Mouse (Mus musculus) lung, postnatal 25 days (tissue): ENCODE results near the gene Tdp1.
A peak's percentile ranks its signal among the peaks of the same experiment; 100 is the strongest.

ENCODE experiments used
- DNase-seq: peaks from one replicate; pipeline ENCODE4 v3.0.0; 2022; ENCODE audit warnings: low spot score

Gene Tdp1

DNA sequence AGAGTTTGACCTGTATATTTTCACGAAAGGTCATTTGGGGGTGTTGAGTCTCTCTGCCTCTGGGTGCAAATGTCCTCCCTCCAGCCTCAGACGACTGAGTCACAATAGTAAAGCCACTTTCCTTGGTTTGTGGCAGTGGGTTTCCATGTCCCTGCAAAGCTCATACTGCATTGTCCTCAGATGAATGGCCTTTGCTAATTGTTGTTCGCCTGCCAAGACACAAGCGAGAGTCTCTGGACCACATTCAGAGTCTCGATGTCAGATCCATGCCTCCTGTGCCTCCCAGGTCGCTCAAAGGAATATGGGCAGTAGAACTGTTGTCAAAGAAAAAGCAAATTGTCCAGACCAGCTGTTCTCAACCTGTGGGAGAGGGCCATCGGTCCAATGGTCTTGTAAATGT is 116.1 kb downstream of the Tdp1 start:
- DNase-seq: no peak

- no peak for DNase-seq
Observed at GRCm38 (mm10) chr12:100001246-100001645, 116.9 kb downstream of the Tdp1 start.

GRCm38 (mm10) chr12:100001910-100002309 is 117.6 kb downstream of the Tdp1 start:
- peak; percentile 73 for DNase-seq

DNA sequence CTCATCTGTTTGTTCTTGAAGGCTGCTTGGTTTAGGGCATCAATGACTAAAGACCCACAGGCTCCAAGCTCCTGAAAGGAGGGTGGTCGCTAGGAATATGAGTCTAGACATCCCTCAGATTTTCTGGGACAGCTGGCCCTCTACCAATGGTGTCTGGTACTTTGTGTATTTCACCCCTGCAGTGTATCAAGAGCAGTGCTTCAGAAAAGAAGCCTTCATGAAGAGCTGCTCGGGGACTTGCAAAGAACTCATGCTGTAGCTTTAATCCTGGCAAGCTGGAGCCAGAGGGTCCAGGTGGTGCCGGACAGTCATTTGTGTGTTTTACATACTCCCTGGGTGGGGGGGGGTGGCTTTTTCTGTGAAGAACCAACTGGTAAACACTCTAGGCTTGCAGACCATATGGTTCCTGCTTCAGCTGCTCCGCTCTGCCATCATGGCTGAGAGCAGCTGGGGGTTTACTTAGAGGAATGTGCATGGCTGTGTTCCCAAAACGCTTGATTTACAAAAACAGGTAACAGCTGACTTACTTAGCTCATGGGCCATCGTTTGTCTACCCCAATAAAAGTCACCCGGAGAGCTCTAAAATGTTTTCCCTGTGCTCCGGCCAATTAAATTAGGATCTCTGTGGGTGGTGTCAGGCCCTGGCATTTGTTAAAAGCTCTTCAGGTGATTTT is 118.7 kb downstream of the Tdp1 start:
- DNase-seq: no peak
